Mouse (Mus musculus) embryonic facial prominence, embryonic 13.5 days (tissue): Measurements from ENCODE around the gene Map6. TPM values are rescaled to one million over a fixed set of nuclear protein-coding genes. Genes with fewer than 3 reads are reported as not detected.

Source experiments
- ATAC-seq: fragments of 200-750 bp; cut with Nextera tagmentation; 2 replicates; pipeline ENCODE4 v1.8.0; 2017; ENCODE audit warnings: low read depth; ENCODE audit not compliant: insufficient number of reproducible peaks, insufficient read depth, low FRiP score, low TSS enrichment
- H3K27ac ChIP-seq: fragments of 300-500 bp; sonication (generic); 2 replicates; pipeline ENCODE4 v1.5.1; 2015; ENCODE audit warnings: moderate library complexity, mild to moderate bottlenecking, inconsistent platforms
- H3K27me3 ChIP-seq: fragments of 300-500 bp; sonication (generic); 2 replicates; pipeline ENCODE4 v1.6.1; 2015; ENCODE audit warnings: mild to moderate bottlenecking, inconsistent platforms
- H3K36me3 ChIP-seq: fragments of 300-500 bp; sonication (generic); 2 replicates; pipeline ENCODE4 v1.6.1; 2015; ENCODE audit warnings: mild to moderate bottlenecking, inconsistent platforms
- H3K4me1 ChIP-seq: fragments of 300-500 bp; sonication (generic); 2 replicates; pipeline ENCODE4 v1.6.1; 2015; ENCODE audit warnings: inconsistent platforms
- H3K4me2 ChIP-seq: fragments of 300-500 bp; sonication (generic); 2 replicates; pipeline ENCODE4 v1.6.1; 2015; ENCODE audit warnings: moderate library complexity, mild to moderate bottlenecking, inconsistent platforms
- H3K4me3 ChIP-seq: fragments of 300-500 bp; sonication (generic); 2 replicates; pipeline ENCODE4 v1.5.1; 2015; ENCODE audit warnings: mild to moderate bottlenecking, inconsistent platforms
- H3K9ac ChIP-seq: fragments of 300-500 bp; sonication (generic); 2 replicates; pipeline ENCODE4 v1.6.1; 2015; ENCODE audit warnings: mild to moderate bottlenecking, inconsistent platforms
- H3K9me3 ChIP-seq: fragments of 300-500 bp; sonication (generic); 2 replicates; pipeline ENCODE4 v1.6.1; 2016; ENCODE audit warnings: inconsistent platforms
- WGBS: fragments of 180-500 bp; shearing (Covaris S2); methylation state at CpG from one replicate; pipeline ENCODE4 v1.1.7; 2015; ENCODE audit warnings: mixed read lengths; 5-methylcytosine and 5-hydroxymethylcytosine counted together
- polyA plus RNA-seq: library from polyadenylated mRNA; unstranded; fragments of >200 nt; fragmentation: Nextera tagmentation; extraction: Ambion mirVana; gene quantifications from 2 replicates; pipeline ENCODE4 v1.2.1, GENCODE M21; 2015

The Map6 gene
- polyA plus RNA-seq, 1 experiment from 2014 or later = 3.9 TPM

- 66% methylated on average over 7 of the region's 7 CpGs for WGBS
- no peaks in the 10 kb centered on the region for H3K9me3 ChIP-seq
- H3K27ac ChIP-seq = no peak overlapping the region
- H3K36me3 ChIP-seq = no peaks in the 10 kb centered on the region
- H3K27me3 ChIP-seq = 0 out of 2 replicates have a peak, but pooled peaks cover 8% of the 10 kb centered on the region
- no peak overlapping the region for H3K4me2 ChIP-seq
- ATAC-seq = no peak
- H3K4me3 ChIP-seq = no peak overlapping the region
- H3K9ac ChIP-seq = no peak overlapping the region
- peaks cover 24% of the 10 kb centered on the region for H3K4me1 ChIP-seq
Measured at GRCm38 (mm10) chr7:99316207-99316606, 49.0 kb downstream of the Map6 start.

DNA sequence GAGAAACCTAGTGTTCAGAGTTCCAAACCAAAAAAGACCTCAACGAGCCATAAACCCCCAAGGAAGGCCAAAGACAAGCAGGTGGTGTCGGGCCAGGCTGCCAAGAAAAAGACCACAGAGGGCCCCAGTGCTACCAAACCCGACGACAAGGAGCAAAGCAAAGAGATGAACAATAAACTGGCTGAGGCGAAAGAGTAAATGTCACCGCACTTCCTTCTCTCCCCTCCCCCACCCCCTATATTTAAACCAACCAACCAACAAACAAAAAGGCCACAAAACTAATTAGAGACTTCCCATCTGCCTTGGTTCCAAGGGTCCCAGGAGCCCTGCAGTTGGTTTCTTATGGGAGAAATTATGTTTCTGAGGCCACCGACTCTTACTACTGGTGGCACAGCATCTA, 50.2 kb downstream of the Map6 start:
- H3K4me2 ChIP-seq = no peak overlapping the region
- peaks cover 18% of the 10 kb centered on the region for H3K4me1 ChIP-seq
- H3K9me3 ChIP-seq = no peaks in the 10 kb centered on the region
- H3K9ac ChIP-seq = no peak overlapping the region
- H3K27me3 ChIP-seq = 0 out of 2 replicates have a peak, but pooled peaks cover 8% of the 10 kb centered on the region
- H3K27ac ChIP-seq = no peak overlapping the region
- no peak overlapping the region for H3K4me3 ChIP-seq
- no peaks in the 10 kb centered on the region for H3K36me3 ChIP-seq
- 71% methylated on average over 7 of the region's 7 CpGs for WGBS
- ATAC-seq = no peak

DNA sequence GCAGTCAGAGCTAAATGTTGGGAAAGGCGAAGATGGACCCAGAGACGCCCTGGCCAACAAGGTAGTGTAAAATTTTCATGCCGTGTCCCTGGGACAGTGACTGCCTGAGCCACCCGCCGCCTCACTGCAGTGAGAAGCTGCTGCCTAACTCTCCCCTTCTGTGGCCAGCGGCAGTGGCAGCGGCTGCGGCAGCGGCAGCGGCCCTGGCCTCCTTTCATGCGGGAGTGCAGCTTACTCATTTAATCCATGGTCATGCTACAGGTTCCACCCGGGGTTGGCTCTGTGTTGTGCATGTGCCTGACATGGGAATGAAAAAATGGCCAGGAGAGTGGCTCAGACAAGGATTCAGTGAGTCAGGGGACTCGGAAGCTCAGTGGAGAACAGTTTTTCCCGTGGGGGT, 53.3 kb downstream of the Map6 start:
- Histone ChIP-seq H3K4me2 (no peak overlapping the region), H3K27me3 (0 out of 2 replicates have a peak, but pooled peaks cover 8% of the 10 kb centered on the region), H3K4me3 (no peak overlapping the region), H3K27ac (no peak overlapping the region), H3K9ac (no peak overlapping the region), H3K9me3 (no peaks in the 10 kb centered on the region), H3K4me1 (peaks cover 19% of the 10 kb centered on the region), H3K36me3 (no peaks in the 10 kb centered on the region)
- ATAC-seq = no peak
- WGBS = 41% methylated on average over 14 of the region's 14 CpGs

- Histone ChIP-seq H3K9me3 (no peaks in the 10 kb centered on the region), H3K27ac (no peak overlapping the region), H3K4me1 (peaks cover 24% of the 10 kb centered on the region), H3K27me3 (peaks cover 12% of the 10 kb centered on the region), H3K4me2 (no peak overlapping the region), H3K9ac (no peak overlapping the region), H3K36me3 (no peaks in the 10 kb centered on the region), H3K4me3 (no peak overlapping the region)
- 84% methylated on average over 6 of the region's 6 CpGs for WGBS
- no peak for ATAC-seq
Measured at GRCm38 (mm10) chr7:99322691-99323320, 55.6 kb downstream of the Map6 start.

DNA sequence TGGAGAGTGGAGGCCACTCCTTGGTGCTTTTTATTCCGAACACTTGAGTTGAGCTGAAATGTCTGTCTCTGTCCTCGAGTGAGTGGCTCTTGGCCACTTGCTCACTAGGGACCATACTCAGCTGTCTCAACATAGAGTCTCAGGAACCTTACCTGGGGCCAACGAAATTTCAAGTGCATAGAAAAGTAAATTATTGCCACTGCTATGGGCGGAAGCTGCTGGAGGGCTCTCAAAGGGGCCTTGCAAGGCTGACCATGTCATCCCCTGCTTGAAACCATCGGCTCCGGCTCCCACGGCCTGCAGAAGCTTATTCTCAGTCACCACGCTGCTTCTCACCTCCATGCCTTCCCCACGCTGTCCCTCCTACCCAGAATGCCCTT, 56.1 kb downstream of the Map6 start:
- Histone ChIP-seq H3K36me3 (no peaks in the 10 kb centered on the region), H3K9me3 (no peaks in the 10 kb centered on the region), H3K4me2 (no peak overlapping the region), H3K4me3 (no peak overlapping the region), H3K27ac (no peak overlapping the region), H3K9ac (no peak overlapping the region), H3K27me3 (peaks cover 12% of the 10 kb centered on the region), H3K4me1 (peaks cover 24% of the 10 kb centered on the region)
- ATAC-seq = no peak
- 89% methylated on average over 9 of the region's 9 CpGs for WGBS

- H3K27me3 ChIP-seq = peaks cover 12% of the 10 kb centered on the region
- no peak for ATAC-seq
- no peaks in the 10 kb centered on the region for H3K9me3 ChIP-seq
- no peak overlapping the region for H3K27ac ChIP-seq
- H3K36me3 ChIP-seq = no peaks in the 10 kb centered on the region
- WGBS = 24% methylated on average over 10 of the region's 10 CpGs
- H3K4me3 ChIP-seq = no peak overlapping the region
- no peak overlapping the region for H3K4me2 ChIP-seq
- H3K4me1 ChIP-seq = peaks cover 19% of the 10 kb centered on the region
- no peak overlapping the region for H3K9ac ChIP-seq
Measured at GRCm38 (mm10) chr7:99324810-99325209, 57.6 kb downstream of the Map6 start.

DNA sequence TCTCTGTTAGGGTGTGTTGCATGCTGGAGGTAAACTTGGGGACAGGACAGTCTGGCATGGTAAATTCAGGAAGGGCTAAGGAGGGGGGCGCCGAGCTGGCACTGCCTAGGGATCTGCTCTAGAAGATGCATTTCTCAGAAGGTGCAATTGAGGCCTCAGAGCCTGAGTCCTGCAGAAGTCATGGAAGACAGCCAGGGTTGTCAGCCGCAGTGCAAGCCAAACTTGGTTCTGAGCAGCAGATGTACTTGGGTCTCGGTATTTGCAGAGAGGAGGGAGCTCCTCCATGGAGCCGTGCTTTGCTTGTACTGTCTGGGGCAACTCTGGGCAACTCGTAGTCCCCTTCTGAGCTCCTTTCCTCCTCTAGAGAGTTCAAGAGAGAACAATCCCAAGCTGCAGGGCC, 58.9 kb downstream of the Map6 start:
- no peak for ATAC-seq

GRCm38 (mm10) chr7:99328847-99329246, 61.6 kb downstream of the Map6 start:
- WGBS = 44% methylated on average over 4 of the region's 4 CpGs
- H3K27ac ChIP-seq = no peak overlapping the region
- no peak for ATAC-seq

More for the DNA sequence above, 58.9 kb downstream of the Map6 start:
- no peak overlapping the region for H3K27ac ChIP-seq
- no peaks in the 10 kb centered on the region for H3K9me3 ChIP-seq
- peaks cover 9% of the 10 kb centered on the region; the same call in 1 of the 2 replicates for H3K4me1 ChIP-seq
- H3K36me3 ChIP-seq = no peaks in the 10 kb centered on the region
- no peak overlapping the region for H3K9ac ChIP-seq
- 69% methylated on average over 6 of the region's 6 CpGs for WGBS
- no peak overlapping the region for H3K4me2 ChIP-seq
- peaks cover 9% of the 10 kb centered on the region for H3K27me3 ChIP-seq
- H3K4me3 ChIP-seq = no peak overlapping the region

DNA sequence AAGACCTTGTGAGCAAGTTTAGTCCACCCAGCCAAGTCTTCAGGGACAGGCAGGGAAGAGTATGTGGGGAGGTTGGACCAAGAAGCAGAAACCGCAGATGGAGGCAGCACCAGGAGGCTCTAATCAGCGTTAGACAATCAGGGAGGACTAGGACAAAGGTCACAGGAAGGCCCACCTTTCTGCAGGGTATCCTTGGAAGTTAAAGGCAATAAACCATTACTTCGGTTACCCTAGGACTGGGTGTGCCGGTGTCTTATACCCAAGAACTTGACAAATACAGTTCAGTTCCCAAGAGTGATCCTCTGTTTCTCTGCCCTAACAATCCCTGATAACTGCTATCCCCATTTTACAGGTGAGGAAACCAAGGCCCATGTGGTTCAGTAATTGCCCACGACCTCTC, 62.8 kb downstream of the Map6 start:
- H3K27ac ChIP-seq = no peak overlapping the region
- peaks cover 9% of the 10 kb centered on the region; the same call in 1 of the 2 replicates for H3K4me1 ChIP-seq
- no peak overlapping the region for H3K4me3 ChIP-seq
- H3K36me3 ChIP-seq = no peaks in the 10 kb centered on the region
- no peak for ATAC-seq
- H3K27me3 ChIP-seq = peaks cover 8% of the 10 kb centered on the region
- no peaks in the 10 kb centered on the region for H3K9me3 ChIP-seq
- WGBS = 80% methylated on average over 5 of the region's 5 CpGs
- H3K9ac ChIP-seq = no peak overlapping the region
- no peak overlapping the region for H3K4me2 ChIP-seq

More at GRCm38 (mm10) chr7:99328847-99329246, 61.6 kb downstream of the Map6 start:
- peaks cover 8% of the 10 kb centered on the region for H3K27me3 ChIP-seq
- H3K9ac ChIP-seq = no peak overlapping the region
- no peak overlapping the region for H3K4me3 ChIP-seq
- H3K36me3 ChIP-seq = no peaks in the 10 kb centered on the region
- no peak overlapping the region for H3K4me2 ChIP-seq
- H3K9me3 ChIP-seq = no peaks in the 10 kb centered on the region
- peaks cover 13% of the 10 kb centered on the region; the same call in 1 of the 2 replicates for H3K4me1 ChIP-seq

DNA sequence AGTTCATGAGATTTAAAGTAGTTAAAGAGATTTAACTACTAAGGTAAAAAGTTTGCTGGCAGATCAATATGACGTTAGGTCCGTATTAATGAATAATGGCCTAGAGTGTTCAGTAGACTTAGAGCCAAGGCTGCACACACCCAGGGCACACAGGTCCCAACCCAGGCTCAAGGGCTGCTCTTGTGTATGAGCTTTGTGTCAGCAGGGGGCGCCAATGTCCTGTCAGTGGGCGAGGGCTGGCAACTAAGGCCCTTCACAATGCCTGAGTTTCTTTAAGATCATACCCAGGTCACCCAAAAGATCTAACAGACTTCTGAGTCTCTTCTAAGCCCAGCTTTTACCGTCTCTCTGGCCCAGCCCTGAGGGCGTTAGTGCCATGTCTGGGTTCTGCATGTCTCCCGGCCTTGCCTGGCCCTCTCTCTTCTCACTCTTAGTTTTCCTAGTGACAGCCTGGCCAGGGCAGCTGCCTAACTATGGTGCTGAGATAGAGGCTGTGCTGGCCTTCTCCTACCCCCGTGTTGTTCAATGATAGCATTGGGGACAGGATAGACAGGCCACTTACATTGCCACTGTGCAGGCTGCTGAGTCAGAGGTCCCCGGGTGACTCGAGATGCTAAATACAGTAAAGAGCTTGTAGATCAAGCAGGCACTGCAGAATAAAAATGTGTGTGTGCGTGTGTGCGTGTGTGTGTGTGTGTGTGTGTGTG, 65.7 kb downstream of the Map6 start:
- Histone ChIP-seq H3K36me3 (no peaks in the 10 kb centered on the region), H3K4me1 (0 out of 2 replicates have a peak, but pooled peaks cover 4% of the 10 kb centered on the region), H3K4me3 (no peak overlapping the region), H3K27ac (no peak overlapping the region), H3K9ac (no peak overlapping the region; the same call in 1 of the 2 replicates), H3K27me3 (no peaks in the 10 kb centered on the region), H3K9me3 (no peaks in the 10 kb centered on the region), H3K4me2 (no peak overlapping the region)
- ATAC-seq = peak; percentile 60; the same call in 1 of the 2 replicates
- 43% methylated on average over 12 of the region's 12 CpGs for WGBS

DNA sequence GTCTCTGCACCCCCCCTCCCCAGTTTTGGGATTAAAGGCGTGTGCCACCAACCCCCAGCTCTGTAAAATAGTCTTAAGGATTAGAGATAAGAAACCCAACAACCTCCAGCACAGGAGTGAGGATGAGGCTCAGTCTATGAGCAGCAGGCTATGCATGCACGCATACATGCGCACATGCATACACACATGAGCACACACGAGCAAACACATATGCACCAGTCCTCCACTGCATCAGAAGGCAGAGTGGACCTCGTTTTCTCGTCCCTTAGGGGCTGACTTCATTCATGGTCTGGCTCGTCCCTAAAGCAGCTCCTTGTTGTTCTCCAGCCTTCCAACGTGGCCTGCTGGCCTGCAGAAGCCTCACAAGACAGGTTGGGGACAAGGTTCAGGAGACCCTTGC, 73.5 kb downstream of the Map6 start:
- Histone ChIP-seq H3K27me3 (no peaks in the 10 kb centered on the region), H3K9ac (no peak overlapping the region), H3K4me3 (no peak overlapping the region), H3K36me3 (peaks cover 46% of the 10 kb centered on the region), H3K4me2 (no peak overlapping the region), H3K9me3 (no peaks in the 10 kb centered on the region), H3K27ac (no peak overlapping the region), H3K4me1 (peaks cover 7% of the 10 kb centered on the region)
- 76% methylated on average over 8 of the region's 8 CpGs for WGBS
- ATAC-seq = no peak

DNA sequence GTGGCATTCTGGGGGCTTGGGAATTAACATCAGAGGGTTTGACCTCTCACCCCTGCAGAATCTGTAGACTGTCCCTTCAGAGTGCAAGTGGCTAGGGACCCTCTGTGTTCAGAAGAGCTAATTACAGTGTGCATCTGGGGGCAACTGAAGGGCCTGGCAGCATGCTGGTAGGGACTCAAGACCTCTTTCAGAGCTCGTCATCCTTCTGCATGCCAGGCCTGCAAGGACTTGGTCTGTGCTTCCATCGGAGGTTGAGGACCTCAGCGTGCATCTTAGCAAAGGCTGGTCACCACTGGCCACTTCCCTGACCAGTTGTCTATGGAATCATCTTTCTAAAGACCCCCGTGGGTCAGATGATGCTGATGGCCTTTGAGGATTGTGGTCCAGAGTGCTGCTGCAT, 76.3 kb downstream of the Map6 start:
- 87% methylated on average over 4 of the region's 4 CpGs for WGBS
- no peak overlapping the region; the same call in 1 of the 2 replicates for H3K27ac ChIP-seq
- peaks cover 14% of the 10 kb centered on the region for H3K4me1 ChIP-seq
- H3K9ac ChIP-seq = no peak overlapping the region
- H3K4me2 ChIP-seq = no peak overlapping the region
- H3K9me3 ChIP-seq = no peaks in the 10 kb centered on the region
- H3K4me3 ChIP-seq = no peak overlapping the region
- H3K36me3 ChIP-seq = peaks cover 75% of the 10 kb centered on the region
- H3K27me3 ChIP-seq = no peaks in the 10 kb centered on the region
- no peak for ATAC-seq
